Mouse (Mus musculus) megakaryocyte-erythroid progenitor cell, adult 5-6 weeks (primary cell): Measurements from ENCODE around the gene Rps5. TPM values are rescaled to one million over a fixed set of nuclear protein-coding genes. Genes with fewer than 3 reads are reported as not detected.

Experiments
- total RNA-seq, 2 experiments: library from RNA; stranded (forward) in 1 of 2; stranded (reverse) in 1 of 2; fragments of 200-1000, 215-1000 nt in 1 of 2; fragments of >200 nt in 1 of 2; fragmentation: Nextera tagmentation in 1 of 2; gene quantifications; 2 replicates each; pipeline ENCODE4 v1.2.3; 2014 to 2017

Rps5 gene
- total RNA-seq, 2 experiments from 2014 or later, result 2,335 to 3,241 TPM

Other genes with a start within 250 kb of the Rps5 start
- gene Vmn2r55, start 237.3 kb upstream of the Rps5 start, total RNA-seq (2014; fragmentation: Nextera tagmentation), result not detected in 2 replicates
- not detected in 2 replicates for gene Vmn2r55, start 237.3 kb upstream of the Rps5 start, total RNA-seq (2017)
- not detected in 2 replicates for gene Vmn2r56, start 187.3 kb upstream of the Rps5 start, total RNA-seq (2014; fragmentation: Nextera tagmentation)
- not detected in 2 replicates for gene Vmn2r56, start 187.3 kb upstream of the Rps5 start, total RNA-seq (2017)
- 0.94 and 3.2 TPM in 2 replicates for gene Zscan18, start 118.7 kb upstream of the Rps5 start, total RNA-seq (2014; fragmentation: Nextera tagmentation)
- 1.9 and 5.8 TPM in 2 replicates for gene Zscan18, start 118.7 kb upstream of the Rps5 start, total RNA-seq (2017)
- gene Zfp329, start 103.4 kb upstream of the Rps5 start, total RNA-seq (2014; fragmentation: Nextera tagmentation), result 12.3 and 14.0 TPM in 2 replicates
- 7.8 TPM in 2 replicates for gene Zfp329, start 103.4 kb upstream of the Rps5 start, total RNA-seq (2017)
- 26.7 and 30.6 TPM in 2 replicates for gene Zfp110, start 87.5 kb upstream of the Rps5 start, total RNA-seq (2014; fragmentation: Nextera tagmentation)
- 38.0 and 38.1 TPM in 2 replicates for gene Zfp110, start 87.5 kb upstream of the Rps5 start, total RNA-seq (2017)
- 3.2 and 6.2 TPM in 2 replicates for gene Zfp128, start 41.1 kb upstream of the Rps5 start, total RNA-seq (2014; fragmentation: Nextera tagmentation)
- 3.3 and 4.0 TPM in 2 replicates for gene Zfp128, start 41.1 kb upstream of the Rps5 start, total RNA-seq (2017)
- gene Zscan22, start 24.5 kb upstream of the Rps5 start, total RNA-seq (2014; fragmentation: Nextera tagmentation), result 13.3 and 18.7 TPM in 2 replicates
- gene Zscan22, start 24.5 kb upstream of the Rps5 start, total RNA-seq (2017), result 5.7 and 7.1 TPM in 2 replicates
- 0.77 and 1.2 TPM in 2 replicates for gene Rnf225, start 5.1 kb downstream of the Rps5 start, total RNA-seq (2014; fragmentation: Nextera tagmentation)
- gene Rnf225, start 5.1 kb downstream of the Rps5 start, total RNA-seq (2017), result 1.6 TPM in 1 of 2 replicates, not detected in the other
- gene Zfp324, start 43.5 kb downstream of the Rps5 start, total RNA-seq (2014; fragmentation: Nextera tagmentation), result 3.7 and 4.3 TPM in 2 replicates
- 3.1 and 7.7 TPM in 2 replicates for gene Zfp324, start 43.5 kb downstream of the Rps5 start, total RNA-seq (2017)
- 6.1 and 9.0 TPM in 2 replicates for gene Zfp446, start 55.6 kb downstream of the Rps5 start, total RNA-seq (2014; fragmentation: Nextera tagmentation)
- gene Zfp446, start 55.6 kb downstream of the Rps5 start, total RNA-seq (2017), result 1.6 and 1.9 TPM in 2 replicates
- gene Slc27a5, start 75.9 kb downstream of the Rps5 start, total RNA-seq (2014; fragmentation: Nextera tagmentation), result not detected in 2 replicates
- not detected in 2 replicates for gene Slc27a5, start 75.9 kb downstream of the Rps5 start, total RNA-seq (2017)
- gene Trim28, start 76.8 kb downstream of the Rps5 start, total RNA-seq (2014; fragmentation: Nextera tagmentation), result 654 and 831 TPM in 2 replicates
- gene Trim28, start 76.8 kb downstream of the Rps5 start, total RNA-seq (2017), result 556 and 566 TPM in 2 replicates
- 14.0 and 30.8 TPM in 2 replicates for gene Zbtb45, start 87.7 kb downstream of the Rps5 start, total RNA-seq (2014; fragmentation: Nextera tagmentation)
- gene Zbtb45, start 87.7 kb downstream of the Rps5 start, total RNA-seq (2017), result 5.1 and 9.2 TPM in 2 replicates
- 159 and 192 TPM in 2 replicates for gene Chmp2a, start 112.5 kb downstream of the Rps5 start, total RNA-seq (2014; fragmentation: Nextera tagmentation)
- gene Chmp2a, start 112.5 kb downstream of the Rps5 start, total RNA-seq (2017), result 142 and 150 TPM in 2 replicates
- 222 and 267 TPM in 2 replicates for gene Ube2m, start 116.0 kb downstream of the Rps5 start, total RNA-seq (2014; fragmentation: Nextera tagmentation)
- gene Ube2m, start 116.0 kb downstream of the Rps5 start, total RNA-seq (2017), result 106 and 110 TPM in 2 replicates
- gene Mzf1, start 132.5 kb downstream of the Rps5 start, total RNA-seq (2014; fragmentation: Nextera tagmentation), result 0.62 and 3.9 TPM in 2 replicates
- gene Mzf1, start 132.5 kb downstream of the Rps5 start, total RNA-seq (2017), result 0.47 and 1.3 TPM in 2 replicates
- not detected in 2 replicates for gene Vmn1r85, start 172.9 kb downstream of the Rps5 start, total RNA-seq (2014; fragmentation: Nextera tagmentation)
- not detected in 2 replicates for gene Vmn1r85, start 172.9 kb downstream of the Rps5 start, total RNA-seq (2017)
- not detected in 2 replicates for gene Vmn1r86, start 197.6 kb downstream of the Rps5 start, total RNA-seq (2014; fragmentation: Nextera tagmentation)
- gene Vmn1r86, start 197.6 kb downstream of the Rps5 start, total RNA-seq (2017), result not detected in 2 replicates
- not detected in 2 replicates for gene Vmn1r87, start 217.9 kb downstream of the Rps5 start, total RNA-seq (2014; fragmentation: Nextera tagmentation)
- not detected in 2 replicates for gene Vmn1r87, start 217.9 kb downstream of the Rps5 start, total RNA-seq (2017)
- gene Vmn1r88, start 237.3 kb downstream of the Rps5 start, total RNA-seq (2014; fragmentation: Nextera tagmentation), result 0.25 TPM in 1 of 2 replicates, not detected in the other
- not detected in 2 replicates for gene Vmn1r88, start 237.3 kb downstream of the Rps5 start, total RNA-seq (2017)